Mouse (Mus musculus) ES-E14 (cell line): Measurements from ENCODE around the gene Ppp2r5c. TPM values are rescaled to one million over a fixed set of nuclear protein-coding genes. Genes with fewer than 3 reads are reported as not detected.

ENCODE experiments used
- DNase-seq: peaks from one replicate; pipeline ENCODE4 v3.0.0-alpha.2; 2013; ENCODE audit warnings: low read depth, low spot score
- H3K27ac ChIP-seq: 2 replicates; pipeline ENCODE4 v1.5.1; 2012; ENCODE audit warnings: low read depth, mild to moderate bottlenecking, low read length, moderate library complexity, mixed read lengths; ENCODE audit not compliant: poor library complexity, insufficient read depth, severe bottlenecking
- H3K36me3 ChIP-seq: 2 replicates; pipeline ENCODE4 v1.6.1; 2012; ENCODE audit warnings: mild to moderate bottlenecking, low read length, moderate library complexity, mixed read lengths; ENCODE audit not compliant: control insufficient read depth, poor library complexity, insufficient read depth, severe bottlenecking
- H3K4me1 ChIP-seq, 2 experiments: fragments of 150-350 bp in 1 of 2; sonication (generic) in 1 of 2; 2 replicates each; pipeline ENCODE4 v1.6.1; 2012; ENCODE audit warnings: low read length in 2 of 2, mild to moderate bottlenecking in 1 of 2, mixed read lengths in 1 of 2; ENCODE audit not compliant: control insufficient read depth in 2 of 2, insufficient read depth in 2 of 2, poor library complexity in 1 of 2
- H3K4me3 ChIP-seq, 2 experiments: fragments of 150-350 bp in 1 of 2; sonication (generic) in 1 of 2; 2 replicates each; pipeline ENCODE4 v1.5.1; 2012; ENCODE audit warnings: low read length in 2 of 2, low read depth in 1 of 2, mild to moderate bottlenecking in 1 of 2, mixed read lengths in 1 of 2; ENCODE audit not compliant: insufficient read depth in 1 of 2, poor library complexity in 1 of 2, severe bottlenecking in 1 of 2
- H3K9ac ChIP-seq: 2 replicates; pipeline ENCODE4 v1.6.1; 2012; ENCODE audit warnings: low read depth, mild to moderate bottlenecking, low read length, mixed read lengths; ENCODE audit not compliant: poor library complexity, insufficient read depth, severe bottlenecking
- H3K9me3 ChIP-seq: fragments of 150-350 bp; sonication (generic); 2 replicates; pipeline ENCODE4 v1.6.1; 2012; ENCODE audit warnings: low read depth, mild to moderate bottlenecking, low read length; ENCODE audit not compliant: control insufficient read depth, insufficient read depth
- CHD2 ChIP-seq: IDR thresholded peaks from 2 replicates; pipeline ENCODE4 v1.6.1; 2014; ENCODE audit warnings: mild to moderate bottlenecking, low read depth, low read length, inconsistent platforms
- HCFC1 ChIP-seq: IDR thresholded peaks from 2 replicates; pipeline ENCODE4 v1.6.1; 2012; ENCODE audit warnings: low read length, inconsistent platforms, borderline replicate concordance; ENCODE audit not compliant: insufficient read depth
- MAFK ChIP-seq: IDR thresholded peaks from 2 replicates; pipeline ENCODE4 v1.6.1; 2014; ENCODE audit warnings: mild to moderate bottlenecking, low read depth, low read length, inconsistent platforms; ENCODE audit not compliant: insufficient read depth
- ZC3H11A ChIP-seq: IDR thresholded peaks from 2 replicates; pipeline ENCODE4 v1.6.1; 2012; ENCODE audit warnings: low read depth, mild to moderate bottlenecking, inconsistent platforms, low read length, borderline replicate concordance
- ZNF384 ChIP-seq: IDR thresholded peaks from 2 replicates; pipeline ENCODE4 v1.6.1; 2012; ENCODE audit warnings: low read depth, low read length, inconsistent platforms
- in situ Hi-C, 2 experiments: fragments of 600-800 bp; cut with MboI; formaldehyde crosslinking; loops; one replicate each; pipeline ENCODE4 v1.15.1; 2025; ENCODE audit warnings: low sequenced_read_pairs in 2 of 2, inconsistent platforms in 1 of 2; ENCODE audit not compliant: unreplicated experiment in 2 of 2
- total RNA-seq: library from RNA; depleted of rRNA; stranded (reverse); fragments of 300-350 nt; gene quantifications from 2 replicates; pipeline ENCODE4 v1.2.3, GENCODE M21; 2012

Gene Ppp2r5c
- total RNA-seq, 1 experiment = 62.1 TPM

- DNase-seq = no peak
- Histone ChIP-seq H3K9me3 (no peaks in the 10 kb centered on the region), H3K4me3 (no peak overlapping the region), H3K27ac (no peak overlapping the region), H3K36me3 (peaks cover 6% of the 10 kb centered on the region; the same call in 1 of the 2 replicates), H3K4me1 (peaks cover 8 to 12% of the 10 kb centered on the region in 2 experiments), H3K9ac (no peak overlapping the region)
- TF ChIP-seq MAFK (no peak), HCFC1 (no peak), CHD2 (no peak), ZC3H11A (no peak), ZNF384 (no peak)
- in situ Hi-C loops = no loop called here
Observed at GRCm38 (mm10) chr12:110539798-110540197, 92.9 kb downstream of the Ppp2r5c start.

- Histone ChIP-seq H3K4me1 (peaks cover 6 to 12% of the 10 kb centered on the region in 2 experiments), H3K9ac (no peak overlapping the region), H3K27ac (no peak overlapping the region), H3K9me3 (no peaks in the 10 kb centered on the region), H3K36me3 (peaks cover 6% of the 10 kb centered on the region; the same call in 1 of the 2 replicates), H3K4me3 (no peak overlapping the region)
- no peak for TF ChIP-seq ZC3H11A
- no peak for TF ChIP-seq MAFK
- TF ChIP-seq HCFC1 = no peak
- TF ChIP-seq CHD2 = no peak
- no peak for TF ChIP-seq ZNF384
- in situ Hi-C loops = no loop called here
- no peak for DNase-seq
Observed at GRCm38 (mm10) chr12:110540273-110540672, 93.4 kb downstream of the Ppp2r5c start.

DNA sequence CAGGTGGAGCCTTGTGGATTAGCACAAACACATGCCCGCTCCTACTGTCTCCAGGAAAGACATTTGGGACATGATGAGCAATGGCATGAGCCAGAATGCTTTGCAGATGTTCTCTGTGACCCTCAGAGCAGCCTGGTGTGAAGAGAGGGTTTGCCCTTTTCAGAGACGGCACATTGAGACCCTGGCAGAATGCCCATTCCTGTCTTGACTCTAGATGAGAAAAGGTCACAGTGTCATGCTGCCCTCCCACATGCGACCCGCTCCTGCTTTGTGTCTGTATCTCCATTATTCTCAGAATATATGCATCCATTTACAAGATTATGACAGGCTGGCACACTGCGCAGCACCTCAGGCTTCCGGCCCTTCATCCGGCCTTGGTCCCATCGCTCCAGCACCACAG lies 94.1 kb downstream of the Ppp2r5c start:
- peaks cover 9% of the 10 kb centered on the region; the same call in 1 of the 2 replicates for H3K36me3 ChIP-seq
- TF ChIP-seq HCFC1 = no peak
- TF ChIP-seq ZC3H11A = no peak
- no peak for TF ChIP-seq MAFK
- TF ChIP-seq ZNF384 = no peak
- no peak for TF ChIP-seq CHD2
- H3K9me3 ChIP-seq = no peaks in the 10 kb centered on the region
- H3K4me3 ChIP-seq = no peak overlapping the region
- H3K9ac ChIP-seq = no peak overlapping the region
- peaks cover 5 to 8% of the 10 kb centered on the region in 2 experiments for H3K4me1 ChIP-seq
- no peak for DNase-seq
- no peak overlapping the region for H3K27ac ChIP-seq
- in situ Hi-C loops = no loop called here

GRCm38 (mm10) chr12:110541528-110541927 lies 94.6 kb downstream of the Ppp2r5c start:
- in situ Hi-C loops = no loop called here
- TF ChIP-seq HCFC1 = no peak
- no peak for TF ChIP-seq ZC3H11A
- TF ChIP-seq CHD2 = no peak
- TF ChIP-seq ZNF384 = no peak
- TF ChIP-seq MAFK = no peak

More at GRCm38 (mm10) chr12:110541528-110541927, 94.6 kb downstream of the Ppp2r5c start:
- no peak for DNase-seq
- Histone ChIP-seq H3K27ac (no peak overlapping the region), H3K4me1 (peaks cover 5 to 8% of the 10 kb centered on the region in 2 experiments), H3K36me3 (peaks cover 14% of the 10 kb centered on the region; the same call in 1 of the 2 replicates), H3K4me3 (no peak overlapping the region), H3K9me3 (no peaks in the 10 kb centered on the region), H3K9ac (no peak overlapping the region)
